Mouse (Mus musculus) intestine, embryonic 16.5 days (tissue): ENCODE results near the gene Gne. TPM values are rescaled to one million over a fixed set of nuclear protein-coding genes. Genes with fewer than 3 reads are reported as not detected.

Experiments
- ATAC-seq: fragments of 200-750 bp; cut with Nextera tagmentation; 2 replicates; pipeline ENCODE4 v1.8.0; 2017; ENCODE audit warnings: moderate TSS enrichment, moderate library complexity
- H3K27ac ChIP-seq: fragments of 300-500 bp; sonication (generic); 2 replicates; pipeline ENCODE4 v1.5.1; 2014; ENCODE audit warnings: mild to moderate bottlenecking, low read length
- H3K27me3 ChIP-seq: fragments of 300-500 bp; sonication (generic); replicated peaks from 2 replicates; pipeline ENCODE4 v1.6.1; 2014; ENCODE audit warnings: low read length, control low read depth, mixed read lengths; ENCODE audit not compliant: control insufficient read depth, insufficient read depth
- H3K36me3 ChIP-seq: fragments of 300-500 bp; sonication (generic); 2 replicates; pipeline ENCODE4 v1.6.1; 2014; ENCODE audit warnings: low read length, control low read depth; ENCODE audit not compliant: control insufficient read depth, insufficient read depth
- H3K4me1 ChIP-seq: fragments of 300-500 bp; sonication (generic); 2 replicates; pipeline ENCODE4 v1.6.1; 2014; ENCODE audit warnings: low read length, control low read depth, mixed read lengths; ENCODE audit not compliant: control insufficient read depth, insufficient read depth
- H3K4me2 ChIP-seq: fragments of 300-500 bp; sonication (generic); 2 replicates; pipeline ENCODE4 v1.6.1; 2014; ENCODE audit warnings: low read depth, low read length, control low read depth
- H3K4me3 ChIP-seq: fragments of 300-500 bp; sonication (generic); 2 replicates; pipeline ENCODE4 v1.5.1; 2014; ENCODE audit warnings: mild to moderate bottlenecking, low read length
- H3K9ac ChIP-seq: fragments of 300-500 bp; sonication (generic); 2 replicates; pipeline ENCODE4 v1.6.1; 2014; ENCODE audit warnings: low read depth, low read length
- H3K9me3 ChIP-seq: fragments of 300-500 bp; sonication (generic); 2 replicates; pipeline ENCODE4 v1.6.1; 2016; ENCODE audit warnings: low read length, control low read depth; ENCODE audit not compliant: control insufficient read depth
- WGBS: fragments of 180-500 bp; shearing (Covaris S2); extraction: QIAGEN DNeasy Blood & Tissue Kit; methylation state at CpG from one replicate; pipeline ENCODE4 v1.1.7; 2014; 5-methylcytosine and 5-hydroxymethylcytosine counted together
- polyA plus RNA-seq: library from polyadenylated mRNA; unstranded; fragments of >200 nt; fragmentation: Nextera tagmentation; extraction: Ambion mirVana; gene quantifications from 2 replicates; pipeline ENCODE4 v1.2.1, GENCODE M21; 2015

Gne gene
- polyA plus RNA-seq, 1 experiment from 2014 or later = 57.2 TPM

- Histone ChIP-seq H3K4me2 (peak overlapping the region; percentile 36), H3K4me1 (peaks cover 27% of the 10 kb centered on the region), H3K36me3 (no peaks in the 10 kb centered on the region), H3K4me3 (peak overlapping the region; percentile 20), H3K9ac (peak overlapping the region; percentile 9), H3K27me3 (no peaks in the 10 kb centered on the region), H3K9me3 (no peaks in the 10 kb centered on the region), H3K27ac (peak overlapping the region; percentile 35)
- ATAC-seq = peak; percentile 50
- 21% methylated on average over 18 of the region's 18 CpGs for WGBS
Observed at GRCm38 (mm10) chr4:44106297-44106821, 22.4 kb upstream of the Gne start.

- 35% methylated on average over 8 of the region's 8 CpGs for WGBS
- H3K9me3 ChIP-seq = no peaks in the 10 kb centered on the region
- H3K4me1 ChIP-seq = peaks cover 27% of the 10 kb centered on the region
- no peak overlapping the region; the same call in 1 of the 2 replicates for H3K27ac ChIP-seq
- no peak overlapping the region for H3K9ac ChIP-seq
- H3K4me3 ChIP-seq = no peak overlapping the region
- H3K27me3 ChIP-seq = no peaks in the 10 kb centered on the region
- H3K4me2 ChIP-seq = no peak overlapping the region
- ATAC-seq = no peak
- no peaks in the 10 kb centered on the region for H3K36me3 ChIP-seq
Observed at GRCm38 (mm10) chr4:44104195-44104917, 20.4 kb upstream of the Gne start.

- 66% methylated on average over 8 of the region's 8 CpGs for WGBS
- ATAC-seq = peak; percentile 40
- H3K27ac ChIP-seq = no peak overlapping the region
- no peak overlapping the region for H3K4me2 ChIP-seq
- H3K9ac ChIP-seq = no peak overlapping the region
- H3K36me3 ChIP-seq = no peaks in the 10 kb centered on the region
- peaks cover 27% of the 10 kb centered on the region for H3K4me1 ChIP-seq
- H3K4me3 ChIP-seq = no peak overlapping the region
- H3K9me3 ChIP-seq = no peaks in the 10 kb centered on the region
- no peaks in the 10 kb centered on the region for H3K27me3 ChIP-seq
Observed at GRCm38 (mm10) chr4:44103620-44104019, 19.6 kb upstream of the Gne start.

- 0 out of 2 replicates have a peak overlapping the region, but pooled peaks have one; percentile 24 for H3K27ac ChIP-seq
- ATAC-seq = 0 out of 2 replicates have a peak, but pooled peaks have one; percentile 26
Observed at GRCm38 (mm10) chr4:44097576-44098335, 13.8 kb upstream of the Gne start.

GRCm38 (mm10) chr4:44094475-44094874, 10.5 kb upstream of the Gne start:
- no peak overlapping the region for H3K27ac ChIP-seq
- H3K4me3 ChIP-seq = no peak overlapping the region
- ATAC-seq = no peak
- H3K36me3 ChIP-seq = no peaks in the 10 kb centered on the region
- H3K27me3 ChIP-seq = no peaks in the 10 kb centered on the region
- peaks cover 6% of the 10 kb centered on the region; the same call in 1 of the 2 replicates for H3K4me1 ChIP-seq
- no peak overlapping the region for H3K9ac ChIP-seq
- 75% methylated on average over 4 of the region's 4 CpGs for WGBS
- H3K9me3 ChIP-seq = no peaks in the 10 kb centered on the region
- H3K4me2 ChIP-seq = no peak overlapping the region

More at GRCm38 (mm10) chr4:44097576-44098335, 13.8 kb upstream of the Gne start:
- Histone ChIP-seq H3K9me3 (no peaks in the 10 kb centered on the region), H3K27me3 (no peaks in the 10 kb centered on the region), H3K4me2 (no peak overlapping the region), H3K4me1 (peaks cover 6% of the 10 kb centered on the region; the same call in 1 of the 2 replicates), H3K9ac (no peak overlapping the region), H3K4me3 (no peak overlapping the region), H3K36me3 (no peaks in the 10 kb centered on the region)
- WGBS = 37% methylated on average over 11 of the region's 11 CpGs

- Histone ChIP-seq H3K4me3 (no peak overlapping the region), H3K27ac (no peak overlapping the region), H3K27me3 (no peaks in the 10 kb centered on the region), H3K36me3 (no peaks in the 10 kb centered on the region), H3K9ac (no peak overlapping the region), H3K9me3 (no peaks in the 10 kb centered on the region), H3K4me1 (no peaks in the 10 kb centered on the region), H3K4me2 (no peak overlapping the region)
- ATAC-seq = no peak
- WGBS = 80% methylated on average over 11 of the region's 11 CpGs
Observed at GRCm38 (mm10) chr4:44092359-44092758, 8.4 kb upstream of the Gne start.

- WGBS = 94% methylated on average over 3 of the region's 3 CpGs
- ATAC-seq = no peak
- Histone ChIP-seq H3K36me3 (no peaks in the 10 kb centered on the region), H3K27me3 (no peaks in the 10 kb centered on the region), H3K9me3 (no peaks in the 10 kb centered on the region), H3K4me3 (no peak overlapping the region), H3K4me1 (0 out of 2 replicates have a peak, but pooled peaks cover 3% of the 10 kb centered on the region), H3K27ac (no peak overlapping the region), H3K9ac (no peak overlapping the region), H3K4me2 (no peak overlapping the region)
Observed at GRCm38 (mm10) chr4:44085566-44085965, 1.6 kb upstream of the Gne start.

- Histone ChIP-seq H3K4me3 (peak overlapping the region; percentile 9), H3K4me2 (peak overlapping the region; percentile 43), H3K9ac (peak overlapping the region; percentile 30; the same call in 1 of the 2 replicates), H3K9me3 (no peaks in the 10 kb centered on the region), H3K27me3 (no peaks in the 10 kb centered on the region), H3K4me1 (0 out of 2 replicates have a peak, but pooled peaks cover 3% of the 10 kb centered on the region), H3K27ac (peak overlapping the region; percentile 13; the same call in 1 of the 2 replicates), H3K36me3 (no peaks in the 10 kb centered on the region)
- ATAC-seq = peak; percentile 79
- 69% methylated on average over 13 of the region's 13 CpGs for WGBS
Observed at GRCm38 (mm10) chr4:44084602-44085325, 787 bp upstream of the Gne start.
